Mouse (Mus musculus) heart, adult 2 months (tissue): Measurements from ENCODE around the gene Scgb1b30.

Experiments used
- CTCF ChIP-seq: fragments of 200-600 bp; IDR thresholded peaks from 2 replicates; pipeline ENCODE4 v1.8.1; 2022; ENCODE audit warnings: antibody characterized with exemption, mild to moderate bottlenecking, moderate library complexity
- POLR2A ChIP-seq: fragments of 200-500 bp; IDR thresholded peaks from 2 replicates; pipeline ENCODE4 v1.6.1; 2011; ENCODE audit warnings: mild to moderate bottlenecking, low read depth, low read length, control low read depth; ENCODE audit not compliant: insufficient read depth

GRCm38 (mm10) chr7:34101276-34101675, 6.0 kb downstream of the Scgb1b30 start:
- TF ChIP-seq POLR2A (no peak), CTCF (no peak)
